23 mouse cellular contexts compared by ENCODE assay signal in the genomic region with DNA sequence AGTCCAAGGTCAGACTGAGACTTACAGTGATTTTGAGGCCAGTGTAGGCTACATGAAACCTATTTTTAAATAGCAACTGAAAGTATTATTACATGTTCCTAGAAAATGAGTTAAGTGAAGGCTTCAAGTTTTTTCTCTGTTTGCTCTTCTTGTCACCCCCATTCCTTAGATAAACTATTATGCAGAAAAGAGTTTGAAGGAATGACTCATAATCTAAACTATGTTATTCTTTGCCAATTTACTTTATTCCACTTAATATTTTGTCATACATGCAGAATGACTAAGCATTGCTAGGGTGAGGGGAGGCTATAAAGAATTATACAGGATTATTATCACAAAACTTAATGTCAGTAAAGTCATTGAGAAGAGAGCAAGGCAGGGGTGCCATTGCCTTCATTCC. TPM values are rescaled to one million over a fixed set of nuclear protein-coding genes. Genes with fewer than 3 reads are reported as not detected.
"Had no signal": no experiment of that assay in that cellular context is flagged by ENCODE, and none has a peak within 500 bp of the region (broad histone marks: within the 10 kb centered on the region; RNA-seq: fewer than 3 reads in every experiment).

No protein-coding gene starts in this region.

- H3K4me3 ChIP-seq: liver, embryonic 15.5 days; lung, embryonic 15.5 days; megakaryocyte, embryonic 14.5 days; midbrain, embryonic 13.5 days; midbrain, embryonic 15.5 days; neural tube, embryonic 12.5 days; stomach, embryonic 15.5 days had no signal

- H3K9ac ChIP-seq: liver, embryonic 15.5 days; liver, postnatal 0 days; lung, embryonic 15.5 days; midbrain, embryonic 13.5 days; midbrain, embryonic 15.5 days; neural tube, embryonic 12.5 days; stomach, embryonic 15.5 days had no signal

- H3K27me3 ChIP-seq: liver, embryonic 15.5 days; lung, embryonic 15.5 days; megakaryocyte, embryonic 14.5 days; midbrain, embryonic 13.5 days; midbrain, embryonic 15.5 days; neural tube, embryonic 12.5 days; stomach, embryonic 15.5 days had no signal

- ATAC-seq: liver, postnatal 0 days; midbrain, embryonic 13.5 days; midbrain, embryonic 15.5 days had no signal

- H3K4me1 ChIP-seq: liver, embryonic 15.5 days; lung, embryonic 15.5 days; megakaryocyte, embryonic 14.5 days; midbrain, embryonic 13.5 days; midbrain, embryonic 15.5 days; neural tube, embryonic 12.5 days; stomach, embryonic 15.5 days had no signal

- H3K27ac ChIP-seq: liver, embryonic 15.5 days; lung, embryonic 15.5 days; macrophage; midbrain, embryonic 13.5 days; midbrain, embryonic 15.5 days; neural tube, embryonic 12.5 days; stomach, embryonic 15.5 days; stomach, postnatal 0 days had no signal

- DNase-seq: liver, postnatal 0 days; lung, adult 2 months; lung, postnatal 10 days; lung, postnatal 36 days; right cerebral cortex, postnatal 14 days; thymus, adult 2 months; thymus, postnatal 25 days; thymus, postnatal 4 days had no signal

- H3K9me3 ChIP-seq: liver, embryonic 15.5 days; lung, embryonic 15.5 days; midbrain, embryonic 13.5 days; midbrain, embryonic 15.5 days; neural tube, embryonic 12.5 days; stomach, embryonic 15.5 days had no signal

- H3K36me3 ChIP-seq: liver, embryonic 15.5 days; lung, embryonic 15.5 days; midbrain, embryonic 13.5 days; midbrain, embryonic 15.5 days; neural tube, embryonic 12.5 days; stomach, embryonic 15.5 days had no signal

- H3K4me2 ChIP-seq: liver, embryonic 15.5 days; lung, embryonic 15.5 days; midbrain, embryonic 11.5 days; midbrain, embryonic 13.5 days; midbrain, embryonic 15.5 days; neural tube, embryonic 12.5 days; stomach, embryonic 15.5 days had no signal

RNA-seq across cellular contexts. Expression of a gene that starts 18.4 kb away (rescaled TPM):
- total RNA-seq: megakaryocyte progenitor cell, adult 5-6 weeks; monocyte, adult 5-6 weeks; neutrophil, adult 5-6 weeks had no signal
- polyA plus RNA-seq: liver, embryonic 15.5 days; liver, postnatal 0 days; lung, adult 2 months; macrophage; spleen, adult 2 months; testis, adult 2 months; thymus, adult 2 months had no signal
